Mouse (Mus musculus): ENCODE results near the gene Krt32. TPM values are rescaled to one million over a fixed set of nuclear protein-coding genes. Genes with fewer than 3 reads are reported as not detected.

Gene Krt32
- polyA plus RNA-seq, 2 experiments: not detected

- TF ChIP-seq CTCF (IDR thresholded peaks at IDR 0.05; ENCODE audit: low read depth): no peak
- TF ChIP-seq EP300 (IDR thresholded peaks at IDR 0.05; ENCODE audit: low read depth): no peak
- DNase-seq (ENCODE audit: low read depth in 3 of 3, low spot score in 3 of 3): no peak
- Histone ChIP-seq H3K9ac (replicated peaks) (no peak overlapping the region), H3K27me3 (ENCODE audit: control insufficient read depth, insufficient read depth, low read length) (no peaks in the 10 kb centered on the region), H3K36me3 (replicated peaks; ENCODE audit: control insufficient read depth, insufficient read depth, low read depth) (no peaks in the 10 kb centered on the region), H3K4me3 (ENCODE audit: insufficient read depth in 1 of 2, low read depth in 2 of 2, low read length in 2 of 2) (no peak overlapping the region), H3K4me1 (replicated peaks; ENCODE audit: control insufficient read depth in 2 of 2, insufficient read depth in 2 of 2, low read length in 1 of 2) (no peaks in the 10 kb centered on the region), H3K4me2 (ENCODE audit: low read depth) (no peak overlapping the region), H3K27ac (no peak overlapping the region), H3K9me3 (ENCODE audit: control insufficient read depth, low read length) (no peaks in the 10 kb centered on the region)
- 19% methylated on average over 1 of the region's 1 CpGs for WGBS (ENCODE audit: insufficient replicate concordance)
- no peak for ATAC-seq (ENCODE audit: insufficient read depth)
Measured at GRCm38 (mm10) chr11:100073873-100074272, 14.2 kb downstream of the Krt32 start.

- Histone ChIP-seq H3K4me2 (ENCODE audit: low read depth) (no peak overlapping the region), H3K27ac (no peak overlapping the region), H3K9me3 (ENCODE audit: control insufficient read depth, low read length) (no peaks in the 10 kb centered on the region), H3K9ac (replicated peaks) (no peak overlapping the region), H3K4me1 (replicated peaks; ENCODE audit: control insufficient read depth in 2 of 2, insufficient read depth in 2 of 2, low read length in 1 of 2) (no peaks in the 10 kb centered on the region), H3K4me3 (ENCODE audit: insufficient read depth in 1 of 2, low read depth in 2 of 2, low read length in 2 of 2) (no peak overlapping the region), H3K27me3 (ENCODE audit: control insufficient read depth, insufficient read depth, low read length) (no peaks in the 10 kb centered on the region), H3K36me3 (replicated peaks; ENCODE audit: control insufficient read depth, insufficient read depth, low read depth) (no peaks in the 10 kb centered on the region)
- ATAC-seq (ENCODE audit: insufficient read depth): no peak
- 65% methylated on average over 17 of the region's 17 CpGs for WGBS (ENCODE audit: insufficient replicate concordance)
- no peak for DNase-seq (ENCODE audit: low read depth in 3 of 3, low spot score in 3 of 3)
- TF ChIP-seq CTCF (IDR thresholded peaks at IDR 0.05; ENCODE audit: low read depth): no peak
- TF ChIP-seq EP300 (IDR thresholded peaks at IDR 0.05; ENCODE audit: low read depth): no peak
Measured at GRCm38 (mm10) chr11:100067293-100068036, 20.6 kb downstream of the Krt32 start.

GRCm38 (mm10) chr11:100066236-100067010, 21.6 kb downstream of the Krt32 start:
- Histone ChIP-seq H3K27me3 (ENCODE audit: control insufficient read depth, insufficient read depth, low read length) (no peaks in the 10 kb centered on the region), H3K4me1 (replicated peaks; ENCODE audit: control insufficient read depth in 2 of 2, insufficient read depth in 2 of 2, low read length in 1 of 2) (no peaks in the 10 kb centered on the region), H3K4me3 (ENCODE audit: insufficient read depth in 1 of 2, low read depth in 2 of 2, low read length in 2 of 2) (no peak overlapping the region), H3K27ac (no peak overlapping the region), H3K36me3 (replicated peaks; ENCODE audit: control insufficient read depth, insufficient read depth, low read depth) (no peaks in the 10 kb centered on the region), H3K9me3 (ENCODE audit: control insufficient read depth, low read length) (no peaks in the 10 kb centered on the region), H3K9ac (replicated peaks) (no peak overlapping the region), H3K4me2 (ENCODE audit: low read depth) (no peak overlapping the region)
- 64% methylated on average over 12 of the region's 12 CpGs for WGBS (ENCODE audit: insufficient replicate concordance)
- DNase-seq (ENCODE audit: low read depth in 3 of 3, low spot score in 3 of 3): no peak
- TF ChIP-seq EP300 (IDR thresholded peaks at IDR 0.05; ENCODE audit: low read depth): no peak
- ATAC-seq (ENCODE audit: insufficient read depth): no peak

GRCm38 (mm10) chr11:100058875-100059274, 29.2 kb downstream of the Krt32 start:
- Histone ChIP-seq H3K9me3 (ENCODE audit: control insufficient read depth, low read length) (no peaks in the 10 kb centered on the region), H3K27me3 (ENCODE audit: control insufficient read depth, insufficient read depth, low read length) (no peaks in the 10 kb centered on the region), H3K4me3 (ENCODE audit: insufficient read depth in 1 of 2, low read depth in 2 of 2, low read length in 2 of 2) (no peak overlapping the region), H3K9ac (replicated peaks) (no peak overlapping the region), H3K4me2 (ENCODE audit: low read depth) (no peak overlapping the region), H3K27ac (no peak overlapping the region), H3K4me1 (replicated peaks; ENCODE audit: control insufficient read depth in 2 of 2, insufficient read depth in 2 of 2, low read length in 1 of 2) (no peaks in the 10 kb centered on the region), H3K36me3 (replicated peaks; ENCODE audit: control insufficient read depth, insufficient read depth, low read depth) (no peaks in the 10 kb centered on the region)
- 68% methylated on average over 8 of the region's 8 CpGs for WGBS (ENCODE audit: insufficient replicate concordance)
- no peak for TF ChIP-seq CTCF (IDR thresholded peaks at IDR 0.05; ENCODE audit: low read depth)
- no peak for TF ChIP-seq EP300 (IDR thresholded peaks at IDR 0.05; ENCODE audit: low read depth)
- DNase-seq (ENCODE audit: low read depth in 3 of 3, low spot score in 3 of 3) (no peak), ATAC-seq (ENCODE audit: insufficient read depth) (no peak)
